Mouse (Mus musculus) forebrain, embryonic 10.5 days (tissue): ENCODE data around the gene Zbtb20. TPM values are rescaled to one million over a fixed set of nuclear protein-coding genes. Genes with fewer than 3 reads are reported as not detected.
A peak's percentile ranks its signal among the peaks of the same experiment; 100 is the strongest.

Experiments used
- DNase-seq: peaks from one replicate; pipeline ENCODE4 v3.0.0-alpha.2; 2017; ENCODE audit warnings: low spot score; ENCODE audit errors: extremely low spot score
- H3K27ac ChIP-seq: fragments of 300-500 bp; sonication (generic); 2 replicates; pipeline ENCODE4 v1.5.1; 2016; ENCODE audit warnings: mild to moderate bottlenecking
- H3K27me3 ChIP-seq: fragments of 300-500 bp; sonication (generic); 2 replicates; pipeline ENCODE4 v1.6.1; 2016; ENCODE audit warnings: mild to moderate bottlenecking; ENCODE audit not compliant: poor library complexity, severe bottlenecking
- H3K36me3 ChIP-seq: fragments of 300-500 bp; sonication (generic); replicated peaks from 2 replicates; pipeline ENCODE4 v1.6.1; 2016; ENCODE audit warnings: mild to moderate bottlenecking, moderate library complexity
- H3K4me1 ChIP-seq: fragments of 300-500 bp; sonication (generic); 2 replicates; pipeline ENCODE4 v1.6.1; 2016
- H3K4me3 ChIP-seq: fragments of 300-500 bp; sonication (generic); 2 replicates; pipeline ENCODE4 v1.5.1; 2016; ENCODE audit warnings: mild to moderate bottlenecking, moderate library complexity
- H3K9me3 ChIP-seq: fragments of 300-500 bp; sonication (generic); 2 replicates; pipeline ENCODE4 v1.6.1; 2016; ENCODE audit warnings: mild to moderate bottlenecking, moderate library complexity
- WGBS: fragments of 180-500 bp; shearing (Covaris S2); methylation state at CpG from one replicate; pipeline ENCODE4 v1.1.7; 2016; 5-methylcytosine and 5-hydroxymethylcytosine counted together
- polyA plus RNA-seq: library from polyadenylated mRNA; unstranded; fragments of >200 nt; fragmentation: Nextera tagmentation; extraction: Ambion mirVana; gene quantifications from 2 replicates; pipeline ENCODE4 v1.2.1, GENCODE M21; 2016

Zbtb20 gene
- polyA plus RNA-seq, result 15.9 and 17.3 TPM in 2 replicates

DNA sequence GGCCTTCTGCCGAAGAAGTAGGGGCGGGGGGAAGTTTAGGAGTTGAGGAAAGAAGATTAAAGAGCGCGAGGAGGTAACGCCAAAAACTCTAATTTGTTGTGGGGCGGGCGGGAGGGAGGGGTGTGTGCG, at the start of gene Zbtb20:
TSS of gene Zbtb20 (plus strand) at position 30 of the 129 bp plus-strand sequence.
- peak within 1 kb of the TSS; percentile 70 for H3K4me3 ChIP-seq
- peaks cover 25% of the 10 kb centered on the region for H3K4me1 ChIP-seq
- no peaks in the 10 kb centered on the region for H3K9me3 ChIP-seq
- WGBS, result 0% methylated on average over 7 of the region's 8 CpGs
- DNase-seq, result no peak
- no peaks in the 10 kb centered on the region for H3K27me3 ChIP-seq
- no peaks in the 10 kb centered on the region for H3K36me3 ChIP-seq
- H3K27ac ChIP-seq, result peak within 1 kb of the TSS; percentile 98

DNA sequence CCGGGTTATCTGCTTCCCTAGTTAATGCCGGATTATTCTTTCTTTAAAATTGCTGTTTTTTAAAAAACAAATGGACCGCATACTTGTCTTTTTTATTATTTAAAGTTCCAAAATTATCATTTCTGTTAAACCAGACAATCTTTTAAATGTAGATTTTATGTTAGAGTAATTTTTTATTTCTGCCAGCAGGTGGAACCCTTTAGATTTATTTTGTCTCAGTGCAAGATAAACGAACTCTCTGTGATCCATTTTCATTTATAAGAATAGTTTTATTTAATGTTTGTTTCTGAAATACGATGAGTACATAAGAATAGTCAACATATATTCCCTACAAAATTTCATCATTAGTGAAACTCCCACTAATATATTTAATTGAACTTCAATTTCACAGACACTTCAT, 39.7 kb upstream of the Zbtb20 start:
- H3K4me3 ChIP-seq, result no peak overlapping the region
- no peak overlapping the region for H3K27ac ChIP-seq
- H3K4me1 ChIP-seq, result no peaks in the 10 kb centered on the region
- H3K36me3 ChIP-seq, result no peaks in the 10 kb centered on the region
- H3K27me3 ChIP-seq, result no peaks in the 10 kb centered on the region
- no peak for DNase-seq
- WGBS, result 84% methylated on average over 5 of the region's 5 CpGs
- H3K9me3 ChIP-seq, result no peaks in the 10 kb centered on the region

DNA sequence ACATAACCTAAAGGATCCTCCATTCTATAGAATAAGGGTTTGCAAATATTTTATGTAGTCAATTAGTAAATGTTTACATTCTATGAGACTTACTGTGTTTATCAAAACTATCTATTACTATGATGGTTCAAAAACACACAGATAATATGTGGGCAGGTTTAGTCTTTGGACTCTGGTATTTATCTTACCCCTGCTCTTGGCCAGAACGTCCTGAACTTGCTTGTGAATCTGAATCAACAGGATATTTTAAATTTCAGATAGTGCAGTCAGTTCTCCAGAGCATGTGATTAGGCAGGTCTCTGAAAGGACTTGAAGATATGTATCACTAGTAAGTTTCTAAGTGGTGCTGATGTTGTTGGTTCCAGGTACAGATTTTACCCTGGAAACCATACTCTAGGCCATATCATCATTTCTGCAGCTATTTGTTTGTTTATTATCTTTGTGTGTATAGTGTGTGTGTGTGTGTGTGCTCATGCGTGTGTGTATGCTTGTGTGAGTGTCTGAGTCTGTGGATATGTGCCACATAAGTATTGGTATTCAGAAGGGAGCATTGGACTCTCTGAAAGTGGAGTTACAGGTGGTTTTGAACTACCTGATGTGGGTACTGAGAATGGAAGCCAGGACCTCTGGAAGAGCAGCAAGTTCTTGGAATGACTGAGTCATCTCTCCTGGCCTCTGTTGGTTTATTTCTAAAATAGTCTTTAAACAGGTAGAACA, 39.1 kb upstream of the Zbtb20 start:
- Histone ChIP-seq H3K36me3 (no peaks in the 10 kb centered on the region), H3K4me3 (no peak overlapping the region)
- 72% methylated on average over 2 of the region's 2 CpGs for WGBS

DNA sequence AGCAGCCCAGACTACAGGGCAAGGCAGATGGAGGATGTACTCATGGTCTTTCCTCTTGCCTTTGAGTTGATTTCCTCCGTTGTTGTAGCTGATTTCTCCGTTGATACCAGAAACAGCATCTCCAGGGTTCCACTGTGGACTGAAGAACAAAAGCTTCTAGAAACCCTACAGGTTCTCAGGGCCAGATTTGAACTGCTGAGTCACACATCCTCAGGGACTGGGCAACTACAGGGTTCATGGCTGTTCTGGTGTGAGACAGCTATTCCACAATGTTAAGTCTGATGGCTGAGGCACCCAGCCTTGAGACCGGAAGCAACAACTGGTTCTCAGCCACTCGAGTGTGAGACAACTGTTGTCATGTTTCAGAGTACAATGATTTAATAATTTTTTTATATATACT, 37.5 kb upstream of the Zbtb20 start:
- H3K4me3 ChIP-seq, result no peak overlapping the region
- 85% methylated on average over 4 of the region's 4 CpGs for WGBS
- no peaks in the 10 kb centered on the region for H3K9me3 ChIP-seq
- no peak overlapping the region for H3K27ac ChIP-seq
- no peaks in the 10 kb centered on the region for H3K36me3 ChIP-seq
- no peaks in the 10 kb centered on the region for H3K27me3 ChIP-seq
- H3K4me1 ChIP-seq, result no peaks in the 10 kb centered on the region
- no peak for DNase-seq

More for the DNA sequence above, 39.1 kb upstream of the Zbtb20 start:
- Histone ChIP-seq H3K4me1 (no peaks in the 10 kb centered on the region), H3K27ac (no peak overlapping the region), H3K9me3 (no peaks in the 10 kb centered on the region), H3K27me3 (no peaks in the 10 kb centered on the region)
- no peak for DNase-seq

DNA sequence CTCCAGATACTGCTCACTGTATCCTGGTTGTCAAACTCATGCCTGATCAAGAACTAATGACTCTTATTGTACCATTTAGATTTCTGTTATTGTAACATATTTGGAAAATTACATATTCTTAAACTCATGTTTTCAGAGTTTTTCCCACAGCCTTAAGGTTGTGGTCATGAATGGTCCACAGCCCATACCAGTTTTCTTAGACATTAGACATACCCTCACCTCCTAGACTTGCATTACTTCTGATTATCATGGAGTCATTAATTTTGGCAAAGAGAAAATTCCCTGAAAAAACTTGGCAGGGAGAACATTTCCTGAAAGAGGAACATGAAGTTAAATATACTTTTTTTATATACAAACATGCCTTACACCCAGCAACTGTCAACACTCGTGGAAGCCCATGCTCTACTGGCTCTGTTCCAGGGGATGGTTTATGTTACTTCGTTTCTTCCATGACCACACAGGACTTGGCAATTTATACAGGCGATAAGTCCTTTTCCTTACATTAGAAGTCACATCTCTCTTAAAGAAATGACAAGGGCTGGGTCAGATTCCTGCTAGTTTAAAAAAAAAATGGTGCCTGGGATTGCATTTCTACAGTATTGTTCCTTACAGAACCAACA, 18.0 kb upstream of the Zbtb20 start:
- no peaks in the 10 kb centered on the region for H3K27me3 ChIP-seq

DNA sequence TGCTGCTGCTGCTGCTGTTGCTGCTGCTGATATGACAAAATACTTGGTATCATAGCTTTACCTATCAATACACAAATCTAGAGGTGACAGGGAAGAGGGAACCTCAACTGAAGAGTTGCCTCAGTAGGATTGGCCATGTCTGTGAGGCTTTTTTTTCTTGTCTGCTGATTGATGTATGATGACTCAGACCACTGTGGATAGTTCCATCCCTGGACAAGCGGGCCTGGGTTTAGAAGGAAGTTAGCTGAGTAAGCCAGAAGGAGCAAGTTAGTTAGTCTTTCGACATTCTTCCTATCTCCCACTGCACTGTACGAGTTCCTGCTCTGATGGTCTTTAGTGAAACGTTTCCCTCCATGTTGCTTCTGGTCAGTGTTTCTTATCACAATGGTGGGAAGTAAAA, 16.4 kb upstream of the Zbtb20 start:
- no peaks in the 10 kb centered on the region for H3K27me3 ChIP-seq
- WGBS, result 88% methylated on average over 4 of the region's 4 CpGs
- H3K4me1 ChIP-seq, result no peaks in the 10 kb centered on the region
- H3K27ac ChIP-seq, result no peak overlapping the region
- no peak for DNase-seq
- H3K4me3 ChIP-seq, result no peak overlapping the region
- no peaks in the 10 kb centered on the region for H3K9me3 ChIP-seq
- H3K36me3 ChIP-seq, result no peaks in the 10 kb centered on the region

More for the DNA sequence above, 18.0 kb upstream of the Zbtb20 start:
- WGBS, result 88% methylated on average over 3 of the region's 3 CpGs
- H3K4me3 ChIP-seq, result no peak overlapping the region
- no peak overlapping the region for H3K27ac ChIP-seq
- H3K4me1 ChIP-seq, result no peaks in the 10 kb centered on the region
- DNase-seq, result no peak
- H3K9me3 ChIP-seq, result no peaks in the 10 kb centered on the region
- no peaks in the 10 kb centered on the region for H3K36me3 ChIP-seq

DNA sequence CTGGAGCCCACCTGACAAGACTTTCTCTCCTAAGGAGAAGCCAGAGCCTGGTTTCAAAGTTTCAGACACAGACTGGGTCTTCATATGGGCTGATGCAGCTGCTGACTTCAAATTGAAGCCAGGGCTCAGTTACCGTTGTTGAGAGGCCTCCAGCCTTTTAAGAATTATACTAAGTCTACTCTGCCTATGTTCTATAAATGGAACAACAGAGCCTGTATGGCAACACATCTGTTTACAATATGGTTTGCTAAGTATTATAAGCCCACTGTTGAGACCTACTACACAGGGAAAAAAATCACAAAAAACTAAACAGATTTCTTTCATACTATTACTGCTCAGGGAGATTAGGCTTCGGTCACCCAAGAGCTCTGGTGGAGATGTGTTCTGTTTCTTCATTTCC, 12.4 kb upstream of the Zbtb20 start:
- WGBS, result 77% methylated on average over 2 of the region's 2 CpGs
- Histone ChIP-seq H3K4me3 (no peak overlapping the region), H3K27ac (no peak overlapping the region), H3K36me3 (no peaks in the 10 kb centered on the region), H3K9me3 (no peaks in the 10 kb centered on the region), H3K4me1 (no peaks in the 10 kb centered on the region), H3K27me3 (no peaks in the 10 kb centered on the region)
- DNase-seq, result no peak

DNA sequence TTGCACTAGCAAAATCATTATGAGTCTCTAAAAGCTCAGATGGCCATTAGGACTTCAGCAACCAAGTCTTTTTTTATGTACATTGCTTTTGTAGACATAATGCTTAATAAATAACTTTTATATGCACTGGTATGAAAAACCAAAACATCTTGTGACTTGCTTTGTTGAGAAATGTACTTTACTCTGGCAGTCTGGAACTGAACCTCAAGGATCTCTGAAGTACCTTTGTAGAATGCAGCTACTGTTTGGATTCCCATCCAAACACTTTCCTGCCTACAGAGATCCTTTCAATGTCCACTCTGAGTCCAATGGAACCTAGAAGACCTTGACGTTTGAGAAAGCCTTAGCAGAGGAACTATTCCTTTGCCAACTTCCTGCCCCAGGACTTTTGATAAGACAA, 9.6 kb upstream of the Zbtb20 start:
- Histone ChIP-seq H3K27ac (no peak overlapping the region), H3K27me3 (no peaks in the 10 kb centered on the region), H3K4me1 (no peaks in the 10 kb centered on the region), H3K36me3 (no peaks in the 10 kb centered on the region), H3K9me3 (no peaks in the 10 kb centered on the region), H3K4me3 (no peak overlapping the region)
- WGBS, result 89% methylated on average over 1 of the region's 1 CpGs
- DNase-seq, result no peak

DNA sequence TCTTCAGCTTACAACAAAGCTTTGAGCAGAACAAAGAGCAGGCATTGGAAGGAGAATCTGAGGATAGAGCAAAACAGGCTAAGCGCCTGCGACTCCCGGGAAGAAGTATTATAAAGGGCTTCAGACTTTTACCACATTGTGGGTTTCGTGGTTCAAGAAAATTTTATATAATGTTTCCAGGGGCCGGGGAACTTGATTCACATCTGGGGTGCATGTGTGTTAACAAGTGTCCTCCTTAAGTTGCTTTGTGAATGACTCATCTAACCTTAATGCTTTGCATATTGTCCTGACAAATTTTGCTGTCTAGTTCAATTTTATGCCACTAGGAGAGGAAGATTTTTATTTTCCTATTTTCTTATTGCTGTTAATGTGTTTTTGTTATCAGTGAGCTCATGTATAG, 3.6 kb upstream of the Zbtb20 start:
- no peak for DNase-seq
- Histone ChIP-seq H3K4me3 (no peak overlapping the region), H3K27me3 (no peaks in the 10 kb centered on the region), H3K27ac (no peak overlapping the region), H3K9me3 (no peaks in the 10 kb centered on the region), H3K4me1 (peaks cover 19% of the 10 kb centered on the region), H3K36me3 (no peaks in the 10 kb centered on the region)
- WGBS, result 89% methylated on average over 5 of the region's 5 CpGs

DNA sequence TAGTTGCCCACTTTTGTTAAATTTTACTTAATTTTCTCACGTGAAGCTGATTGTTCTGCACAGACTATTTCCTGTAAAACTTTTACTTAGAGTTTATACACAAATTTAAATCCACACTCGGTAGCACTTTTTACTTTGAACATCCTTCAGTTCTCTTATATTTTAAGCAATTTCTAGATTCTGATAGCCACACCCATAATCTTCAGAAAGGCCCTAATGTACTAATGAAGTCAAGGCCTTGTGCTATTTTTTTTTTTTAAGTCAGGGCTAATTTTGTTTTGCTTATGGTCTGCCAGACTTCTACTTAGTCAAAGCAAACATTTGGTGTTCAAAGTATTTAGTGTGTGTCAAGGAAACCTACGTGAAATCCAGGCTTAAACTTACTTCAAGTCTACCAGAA, 1.7 kb upstream of the Zbtb20 start:
- 59% methylated on average over 3 of the region's 3 CpGs for WGBS
- H3K4me1 ChIP-seq, result peaks cover 25% of the 10 kb centered on the region
- peak overlapping the region; percentile 98 for H3K27ac ChIP-seq
- no peaks in the 10 kb centered on the region for H3K36me3 ChIP-seq
- H3K9me3 ChIP-seq, result no peaks in the 10 kb centered on the region
- peak overlapping the region; percentile 70 for H3K4me3 ChIP-seq
- no peak for DNase-seq
- no peaks in the 10 kb centered on the region for H3K27me3 ChIP-seq

DNA sequence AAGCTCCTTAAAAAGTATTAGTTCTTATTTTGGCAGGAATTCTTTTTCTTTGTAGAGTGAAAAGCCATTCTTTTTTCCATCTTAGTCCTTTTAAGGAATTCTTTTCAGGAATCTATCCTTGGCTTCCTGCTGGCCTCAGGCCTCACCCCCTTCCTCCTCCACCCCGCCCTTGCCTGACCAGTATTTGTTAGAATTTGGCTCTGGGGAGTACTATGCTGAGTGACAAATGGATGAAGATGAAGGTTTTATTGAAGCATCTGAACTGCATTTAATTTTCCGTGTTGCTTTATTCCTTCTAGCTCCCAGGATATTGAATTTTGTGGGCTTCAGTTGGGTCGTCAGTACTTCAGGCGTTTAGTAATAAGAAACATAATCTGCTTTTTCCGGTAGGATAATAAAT, 1.2 kb upstream of the Zbtb20 start:
- DNase-seq, result peak; percentile 42
- Histone ChIP-seq H3K27me3 (no peaks in the 10 kb centered on the region), H3K4me3 (peak overlapping the region; percentile 70), H3K27ac (peak overlapping the region; percentile 98), H3K4me1 (peaks cover 25% of the 10 kb centered on the region), H3K9me3 (no peaks in the 10 kb centered on the region), H3K36me3 (no peaks in the 10 kb centered on the region)
- WGBS, result under 1% methylated on average over 5 of the region's 5 CpGs

DNA sequence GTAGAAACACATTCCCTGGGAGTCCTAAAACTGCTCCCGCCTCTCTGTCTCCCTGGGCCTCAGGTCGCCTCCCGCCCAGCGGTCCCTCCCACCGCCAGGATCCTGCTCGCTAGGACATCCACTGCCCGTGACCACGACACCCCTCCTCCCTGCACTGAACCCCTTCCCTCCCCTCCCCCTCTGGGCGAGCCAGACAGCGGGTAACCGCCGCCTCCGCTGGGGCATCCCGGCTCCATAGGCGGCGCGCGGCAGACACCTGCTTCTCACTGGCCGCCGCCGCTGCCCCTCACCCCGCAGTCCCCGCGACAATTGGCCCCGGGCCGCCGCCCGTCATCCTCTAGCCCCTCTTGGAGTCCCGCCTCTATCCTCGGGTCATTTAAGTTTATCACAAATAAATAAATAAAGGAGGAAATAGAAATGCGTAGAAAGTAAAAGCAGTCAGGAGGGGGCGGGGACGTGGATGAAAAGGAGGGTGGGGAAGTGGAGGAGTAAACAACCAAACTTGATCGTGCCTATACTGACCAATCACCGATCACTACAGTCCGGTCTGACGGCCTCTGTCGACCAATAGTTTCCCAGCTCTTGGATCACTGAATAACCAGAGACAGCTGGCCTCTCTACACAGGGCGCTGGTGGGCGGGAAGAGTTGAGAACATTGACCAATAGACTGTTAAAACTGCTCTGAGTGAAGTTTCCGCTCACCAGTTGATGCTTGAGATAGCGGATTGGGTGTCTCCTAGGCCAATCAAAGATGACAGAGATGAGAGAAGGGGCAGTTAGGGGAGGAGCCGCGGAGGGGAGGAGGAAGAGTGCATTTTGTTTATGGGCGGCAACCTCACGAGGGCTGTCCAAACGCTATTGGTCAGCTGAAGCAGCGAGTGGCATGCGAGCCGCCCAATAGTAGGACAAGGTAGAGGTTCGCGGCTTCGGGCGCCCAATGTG, 500 bp upstream of the Zbtb20 start:
- Histone ChIP-seq H3K4me3 (peak overlapping the region; percentile 70), H3K9me3 (no peaks in the 10 kb centered on the region), H3K36me3 (no peaks in the 10 kb centered on the region), H3K4me1 (peaks cover 25% of the 10 kb centered on the region), H3K27me3 (no peaks in the 10 kb centered on the region), H3K27ac (peak overlapping the region; percentile 98)
- WGBS, result under 1% methylated on average over 54 of the region's 54 CpGs
- DNase-seq, result peak; percentile 96
